Mouse (Mus musculus) right cerebral cortex, postnatal 14 days (tissue): ENCODE results near the gene Zbtb49.

Source experiments
- DNase-seq: peaks from one replicate; pipeline ENCODE4 v3.0.0; 2022

The Zbtb49 gene

GRCm38 (mm10) chr5:38220328-38220912 lies at the start of gene Zbtb49, which contains the start of gene Lyar:
TSS of gene Zbtb49 (minus strand) at chr5:38220457.
TSS of gene Lyar (plus strand) at chr5:38220470.
- DNase-seq: peak; percentile 94

GRCm38 (mm10) chr5:38260107-38260682 lies 39.9 kb upstream of the Zbtb49 start, which contains the start of gene Tmem128:
TSS of gene Tmem128 (plus strand) at chr5:38260185.
- peak; percentile 64 for DNase-seq

- DNase-seq: no peak
These were observed 39.3 kb upstream of the Zbtb49 start for GRCm38 (mm10) chr5:38259455-38260106.

- DNase-seq: no peak
These were observed 38.5 kb upstream of the Zbtb49 start for GRCm38 (mm10) chr5:38258773-38259146.

GRCm38 (mm10) chr5:38258034-38258772 lies 37.9 kb upstream of the Zbtb49 start:
- no peak for DNase-seq

GRCm38 (mm10) chr5:38256551-38256950 lies 36.3 kb upstream of the Zbtb49 start:
- DNase-seq: no peak

- no peak for DNase-seq
These were observed 35.4 kb upstream of the Zbtb49 start for GRCm38 (mm10) chr5:38255644-38256043.

GRCm38 (mm10) chr5:38255195-38255594 lies 34.9 kb upstream of the Zbtb49 start:
- DNase-seq: no peak

GRCm38 (mm10) chr5:38241966-38242365 lies 21.7 kb upstream of the Zbtb49 start:
- no peak for DNase-seq

GRCm38 (mm10) chr5:38241473-38241834 lies 21.2 kb upstream of the Zbtb49 start:
- DNase-seq: no peak

GRCm38 (mm10) chr5:38240727-38241472 lies 20.6 kb upstream of the Zbtb49 start:
- DNase-seq: no peak

- DNase-seq: no peak
These were observed 16.4 kb upstream of the Zbtb49 start for GRCm38 (mm10) chr5:38236627-38237026.

- DNase-seq: peak; percentile 48
These were observed 15.2 kb upstream of the Zbtb49 start for GRCm38 (mm10) chr5:38235422-38235821.

- peak; percentile 49 for DNase-seq
These were observed 418 bp downstream of the Zbtb49 start for GRCm38 (mm10) chr5:38219771-38220307.

- no peak for DNase-seq
These were observed 7.2 kb downstream of the Zbtb49 start for GRCm38 (mm10) chr5:38213009-38213408.

- DNase-seq: no peak
These were observed 8.6 kb downstream of the Zbtb49 start for GRCm38 (mm10) chr5:38211691-38212090.

GRCm38 (mm10) chr5:38208985-38209384 lies 11.3 kb downstream of the Zbtb49 start:
- DNase-seq: no peak

GRCm38 (mm10) chr5:38205303-38205726 lies 14.9 kb downstream of the Zbtb49 start:
- DNase-seq: no peak

- DNase-seq: no peak
These were observed 20.6 kb downstream of the Zbtb49 start for GRCm38 (mm10) chr5:38199686-38200085.

GRCm38 (mm10) chr5:38197482-38197823 lies 22.8 kb downstream of the Zbtb49 start:
- DNase-seq: peak; percentile 83

- DNase-seq: no peak
These were observed 23.3 kb downstream of the Zbtb49 start for GRCm38 (mm10) chr5:38196821-38197481.

- DNase-seq: no peak
These were observed 24.3 kb downstream of the Zbtb49 start for GRCm38 (mm10) chr5:38195941-38196340.
